Mouse (Mus musculus): ENCODE results near the gene Adk. TPM values are rescaled to one million over a fixed set of nuclear protein-coding genes. Genes with fewer than 3 reads are reported as not detected.

Gene Adk
- polyA plus RNA-seq, 1 experiment from 2014 or later, result 155 TPM

- WGBS, result 55% methylated on average over 6 of the region's 6 CpGs
- ATAC-seq (ENCODE audit: low FRiP score, low TSS enrichment), result no peak
- H3K4me1 ChIP-seq (ENCODE audit: control insufficient read depth, insufficient read depth, low read length), result no peaks in the 10 kb centered on the region
- H3K4me2 ChIP-seq (replicated peaks; ENCODE audit: low read depth, low read length), result no peak overlapping the region
- no peaks in the 10 kb centered on the region for H3K9me3 ChIP-seq (ENCODE audit: control insufficient read depth, low read length)
- H3K27me3 ChIP-seq (ENCODE audit: control insufficient read depth, insufficient read depth, low read length), result no peaks in the 10 kb centered on the region
- H3K9ac ChIP-seq (ENCODE audit: low read depth, low read length), result no peak overlapping the region
- no peak overlapping the region for H3K27ac ChIP-seq (ENCODE audit: low read depth, low read length)
- H3K36me3 ChIP-seq (ENCODE audit: control insufficient read depth, insufficient read depth, low read length), result no peaks in the 10 kb centered on the region
- no peak overlapping the region for H3K4me3 ChIP-seq (ENCODE audit: low read length)
Observed at GRCm38 (mm10) chr14:21112742-21113141, 60.4 kb downstream of the Adk start.

GRCm38 (mm10) chr14:21114339-21114738, 62.0 kb downstream of the Adk start:
- Histone ChIP-seq H3K4me1 (ENCODE audit: control insufficient read depth, insufficient read depth, low read length) (no peaks in the 10 kb centered on the region), H3K36me3 (ENCODE audit: control insufficient read depth, insufficient read depth, low read length) (no peaks in the 10 kb centered on the region), H3K9me3 (ENCODE audit: control insufficient read depth, low read length) (no peaks in the 10 kb centered on the region), H3K27me3 (ENCODE audit: control insufficient read depth, insufficient read depth, low read length) (no peaks in the 10 kb centered on the region), H3K4me2 (replicated peaks; ENCODE audit: low read depth, low read length) (no peak overlapping the region), H3K9ac (ENCODE audit: low read depth, low read length) (no peak overlapping the region), H3K27ac (ENCODE audit: low read depth, low read length) (no peak overlapping the region), H3K4me3 (ENCODE audit: low read length) (no peak overlapping the region)
- no peak for ATAC-seq (ENCODE audit: low FRiP score, low TSS enrichment)

GRCm38 (mm10) chr14:21115318-21115717, 62.9 kb downstream of the Adk start:
- Histone ChIP-seq H3K4me1 (ENCODE audit: control insufficient read depth, insufficient read depth, low read length) (no peaks in the 10 kb centered on the region), H3K4me2 (replicated peaks; ENCODE audit: low read depth, low read length) (no peak overlapping the region), H3K4me3 (ENCODE audit: low read length) (no peak overlapping the region), H3K9ac (ENCODE audit: low read depth, low read length) (no peak overlapping the region), H3K9me3 (ENCODE audit: control insufficient read depth, low read length) (no peaks in the 10 kb centered on the region), H3K27me3 (ENCODE audit: control insufficient read depth, insufficient read depth, low read length) (no peaks in the 10 kb centered on the region), H3K36me3 (ENCODE audit: control insufficient read depth, insufficient read depth, low read length) (no peaks in the 10 kb centered on the region), H3K27ac (ENCODE audit: low read depth, low read length) (no peak overlapping the region)
- 41% methylated on average over 4 of the region's 4 CpGs for WGBS
- ATAC-seq (ENCODE audit: low FRiP score, low TSS enrichment), result no peak

- Histone ChIP-seq H3K36me3 (ENCODE audit: control insufficient read depth, insufficient read depth, low read length) (no peaks in the 10 kb centered on the region), H3K9ac (ENCODE audit: low read depth, low read length) (no peak overlapping the region), H3K27ac (ENCODE audit: low read depth, low read length) (no peak overlapping the region), H3K27me3 (ENCODE audit: control insufficient read depth, insufficient read depth, low read length) (no peaks in the 10 kb centered on the region), H3K4me3 (ENCODE audit: low read length) (no peak overlapping the region), H3K9me3 (ENCODE audit: control insufficient read depth, low read length) (no peaks in the 10 kb centered on the region), H3K4me1 (ENCODE audit: control insufficient read depth, insufficient read depth, low read length) (no peaks in the 10 kb centered on the region), H3K4me2 (replicated peaks; ENCODE audit: low read depth, low read length) (no peak overlapping the region)
- 55% methylated on average over 3 of the region's 3 CpGs for WGBS
- no peak for ATAC-seq (ENCODE audit: low FRiP score, low TSS enrichment)
Observed at GRCm38 (mm10) chr14:21115888-21116460, 63.6 kb downstream of the Adk start.

- no peak for ATAC-seq (ENCODE audit: low FRiP score, low TSS enrichment)
- no peak overlapping the region for H3K4me2 ChIP-seq (replicated peaks; ENCODE audit: low read depth, low read length)
- H3K9ac ChIP-seq (ENCODE audit: low read depth, low read length), result no peak overlapping the region
- H3K4me1 ChIP-seq (ENCODE audit: control insufficient read depth, insufficient read depth, low read length), result no peaks in the 10 kb centered on the region
- no peak overlapping the region for H3K4me3 ChIP-seq (ENCODE audit: low read length)
- no peaks in the 10 kb centered on the region for H3K36me3 ChIP-seq (ENCODE audit: control insufficient read depth, insufficient read depth, low read length)
- no peak overlapping the region for H3K27ac ChIP-seq (ENCODE audit: low read depth, low read length)
- no peaks in the 10 kb centered on the region for H3K27me3 ChIP-seq (ENCODE audit: control insufficient read depth, insufficient read depth, low read length)
- no peaks in the 10 kb centered on the region for H3K9me3 ChIP-seq (ENCODE audit: control insufficient read depth, low read length)
- WGBS, result 87% methylated on average over 4 of the region's 4 CpGs
Observed at GRCm38 (mm10) chr14:21118095-21118494, 65.7 kb downstream of the Adk start.

GRCm38 (mm10) chr14:21119653-21120313, 67.4 kb downstream of the Adk start:
- no peaks in the 10 kb centered on the region for H3K27me3 ChIP-seq (ENCODE audit: control insufficient read depth, insufficient read depth, low read length)
- H3K36me3 ChIP-seq (ENCODE audit: control insufficient read depth, insufficient read depth, low read length), result no peaks in the 10 kb centered on the region
- H3K9ac ChIP-seq (ENCODE audit: low read depth, low read length), result no peak overlapping the region
- no peak overlapping the region for H3K4me3 ChIP-seq (ENCODE audit: low read length)
- ATAC-seq (ENCODE audit: low FRiP score, low TSS enrichment), result no peak
- 81% methylated on average over 9 of the region's 9 CpGs for WGBS
- H3K4me2 ChIP-seq (replicated peaks; ENCODE audit: low read depth, low read length), result no peak overlapping the region
- no peaks in the 10 kb centered on the region for H3K9me3 ChIP-seq (ENCODE audit: control insufficient read depth, low read length)
- no peak overlapping the region for H3K27ac ChIP-seq (ENCODE audit: low read depth, low read length)
- H3K4me1 ChIP-seq (ENCODE audit: control insufficient read depth, insufficient read depth, low read length), result no peaks in the 10 kb centered on the region

GRCm38 (mm10) chr14:21120473-21120872, 68.1 kb downstream of the Adk start:
- Histone ChIP-seq H3K36me3 (ENCODE audit: control insufficient read depth, insufficient read depth, low read length) (no peaks in the 10 kb centered on the region), H3K9ac (ENCODE audit: low read depth, low read length) (no peak overlapping the region), H3K27me3 (ENCODE audit: control insufficient read depth, insufficient read depth, low read length) (no peaks in the 10 kb centered on the region), H3K9me3 (ENCODE audit: control insufficient read depth, low read length) (no peaks in the 10 kb centered on the region), H3K27ac (ENCODE audit: low read depth, low read length) (no peak overlapping the region), H3K4me1 (ENCODE audit: control insufficient read depth, insufficient read depth, low read length) (no peaks in the 10 kb centered on the region), H3K4me3 (ENCODE audit: low read length) (no peak overlapping the region), H3K4me2 (replicated peaks; ENCODE audit: low read depth, low read length) (no peak overlapping the region)
- 49% methylated on average over 3 of the region's 3 CpGs for WGBS
- ATAC-seq (ENCODE audit: low FRiP score, low TSS enrichment), result no peak

- H3K9me3 ChIP-seq (ENCODE audit: control insufficient read depth, low read length), result no peaks in the 10 kb centered on the region
- H3K4me2 ChIP-seq (replicated peaks; ENCODE audit: low read depth, low read length), result no peak overlapping the region
- H3K4me3 ChIP-seq (ENCODE audit: low read length), result no peak overlapping the region
- 96% methylated on average over 6 of the region's 6 CpGs for WGBS
- no peaks in the 10 kb centered on the region for H3K36me3 ChIP-seq (ENCODE audit: control insufficient read depth, insufficient read depth, low read length)
- ATAC-seq (ENCODE audit: low FRiP score, low TSS enrichment), result no peak
- no peaks in the 10 kb centered on the region for H3K4me1 ChIP-seq (ENCODE audit: control insufficient read depth, insufficient read depth, low read length)
- H3K9ac ChIP-seq (ENCODE audit: low read depth, low read length), result no peak overlapping the region
- no peak overlapping the region for H3K27ac ChIP-seq (ENCODE audit: low read depth, low read length)
- no peaks in the 10 kb centered on the region for H3K27me3 ChIP-seq (ENCODE audit: control insufficient read depth, insufficient read depth, low read length)
Observed at GRCm38 (mm10) chr14:21127215-21127614, 74.8 kb downstream of the Adk start.

- Histone ChIP-seq H3K4me1 (ENCODE audit: control insufficient read depth, insufficient read depth, low read length) (peaks cover 4% of the 10 kb centered on the region; the same call in 1 of the 2 replicates), H3K9ac (ENCODE audit: low read depth, low read length) (no peak overlapping the region), H3K4me2 (replicated peaks; ENCODE audit: low read depth, low read length) (no peak overlapping the region), H3K27ac (ENCODE audit: low read depth, low read length) (no peak overlapping the region), H3K9me3 (ENCODE audit: control insufficient read depth, low read length) (no peaks in the 10 kb centered on the region), H3K27me3 (ENCODE audit: control insufficient read depth, insufficient read depth, low read length) (no peaks in the 10 kb centered on the region), H3K4me3 (ENCODE audit: low read length) (no peak overlapping the region), H3K36me3 (ENCODE audit: control insufficient read depth, insufficient read depth, low read length) (no peaks in the 10 kb centered on the region)
- ATAC-seq (ENCODE audit: low FRiP score, low TSS enrichment), result no peak
- 42% methylated on average over 1 of the region's 1 CpGs for WGBS
Observed at GRCm38 (mm10) chr14:21136906-21137305, 84.5 kb downstream of the Adk start.
